Mouse (Mus musculus): ENCODE measurements around the gene Srxn1. TPM values are rescaled to one million over a fixed set of nuclear protein-coding genes. Genes with fewer than 3 reads are reported as not detected.

Gene Srxn1
- total RNA-seq, 1 experiment from 2014 or later: 16.1 TPM

DNA sequence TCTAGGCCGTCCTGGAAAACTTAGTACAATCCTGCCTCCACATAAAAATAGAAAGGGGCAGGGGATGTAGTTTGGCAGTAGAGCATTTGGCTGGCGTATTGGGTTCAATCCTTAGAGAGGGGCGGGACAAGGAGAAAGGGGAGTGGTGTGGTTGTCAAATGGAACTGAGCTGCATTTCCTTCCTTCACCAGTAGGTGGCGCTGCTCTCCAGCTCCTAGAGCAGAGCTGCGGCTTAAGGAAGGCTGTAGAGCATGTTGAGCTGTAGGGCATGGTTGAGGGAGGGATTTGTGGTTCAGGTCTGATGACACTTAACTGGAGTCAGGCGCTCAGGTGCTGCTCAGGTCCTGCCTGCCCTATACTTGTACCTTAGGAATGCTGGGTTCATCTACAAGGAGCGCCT is 6.6 kb downstream of the Srxn1 start:
- ATAC-seq (replicated peaks; ENCODE audit: insufficient number of reproducible peaks, low FRiP score, low TSS enrichment, poor library complexity, severe bottlenecking): peak; percentile 89

DNA sequence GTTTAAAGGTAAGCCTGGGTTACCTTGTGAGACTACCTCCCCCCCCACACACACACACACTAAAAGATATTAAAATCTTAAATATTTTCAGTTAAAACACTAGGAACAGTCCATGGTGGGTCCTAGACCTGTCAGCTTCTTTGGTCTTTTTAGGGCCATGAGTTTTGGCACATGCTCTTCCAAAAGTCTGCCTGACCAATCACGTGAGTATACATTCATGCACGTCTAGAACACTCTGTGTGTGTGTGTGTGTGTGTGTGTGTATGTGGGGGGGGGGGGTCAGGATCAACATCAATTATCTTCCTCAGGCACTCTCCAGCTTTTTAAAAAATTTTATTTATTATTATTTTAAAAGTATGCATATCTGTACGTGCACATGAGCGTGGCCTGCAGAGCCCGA is 7.2 kb downstream of the Srxn1 start:
- ATAC-seq (replicated peaks; ENCODE audit: insufficient number of reproducible peaks, low FRiP score, low TSS enrichment, poor library complexity, severe bottlenecking): no peak

DNA sequence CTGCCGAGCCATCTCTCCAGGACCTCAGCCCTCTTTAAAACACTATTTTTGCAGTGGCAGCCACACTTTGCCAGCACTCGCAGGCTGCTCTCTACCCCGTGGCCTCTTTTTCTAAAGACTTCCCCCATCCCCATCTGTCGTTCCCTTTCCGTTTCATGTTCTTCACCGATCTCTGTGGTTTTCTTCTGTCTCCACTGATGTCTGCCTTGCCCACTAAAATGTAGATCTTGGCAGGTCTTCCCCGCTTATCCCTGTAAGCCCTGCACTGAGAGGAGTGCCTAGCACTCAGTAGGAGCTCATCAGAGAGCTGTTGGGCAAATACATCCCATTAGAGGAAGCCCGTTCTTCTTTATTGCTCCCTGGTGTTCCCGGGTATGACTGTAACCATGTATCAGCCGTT is 7.7 kb downstream of the Srxn1 start:
- no peak for ATAC-seq (replicated peaks; ENCODE audit: insufficient number of reproducible peaks, low FRiP score, low TSS enrichment, poor library complexity, severe bottlenecking)

DNA sequence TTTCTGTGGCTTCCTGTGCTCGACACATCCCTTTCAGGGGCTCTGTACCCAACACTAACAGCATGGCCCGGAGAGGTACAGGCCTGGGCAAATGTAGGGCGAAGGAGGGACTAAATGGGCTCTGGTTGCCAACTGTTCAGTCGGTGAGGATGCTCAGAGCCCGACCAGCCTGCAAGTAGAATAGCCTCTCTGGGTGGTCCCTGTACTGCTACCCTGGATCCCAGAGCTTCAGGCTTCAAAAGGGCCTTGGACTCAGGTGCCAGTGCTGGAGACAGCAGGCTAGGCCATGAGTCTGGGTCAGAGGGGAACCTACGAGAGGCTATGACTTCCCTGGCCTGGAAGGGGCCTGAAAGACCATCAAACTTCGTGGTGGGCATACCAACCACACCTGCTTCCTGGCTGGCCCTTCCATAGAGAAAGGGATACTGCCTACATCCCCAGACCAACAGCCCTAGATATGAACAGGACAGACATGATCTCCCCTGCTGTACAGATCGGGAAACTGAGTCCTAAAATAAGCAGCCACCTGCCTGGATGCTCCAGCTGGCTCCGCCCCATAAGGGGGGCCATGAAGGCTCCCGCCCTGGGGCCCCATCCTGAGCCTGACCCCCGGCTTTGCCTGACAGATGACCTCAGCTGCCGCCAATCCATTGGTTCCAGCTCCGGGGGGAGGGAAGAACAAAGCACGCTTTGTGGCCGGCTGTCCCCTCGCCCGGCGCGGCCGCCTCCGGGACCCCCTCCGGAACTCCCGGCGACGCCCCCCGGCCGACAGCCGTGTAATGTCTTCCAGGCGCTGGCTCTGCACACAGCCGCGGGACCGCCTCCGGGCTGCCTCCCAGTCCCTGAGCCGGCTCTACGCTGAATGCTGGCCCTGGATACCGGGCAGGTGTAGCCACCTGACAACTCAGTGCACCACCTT is 9.0 kb downstream of the Srxn1 start:
- no peak for ATAC-seq (replicated peaks; ENCODE audit: insufficient number of reproducible peaks, low FRiP score, low TSS enrichment, poor library complexity, severe bottlenecking)

DNA sequence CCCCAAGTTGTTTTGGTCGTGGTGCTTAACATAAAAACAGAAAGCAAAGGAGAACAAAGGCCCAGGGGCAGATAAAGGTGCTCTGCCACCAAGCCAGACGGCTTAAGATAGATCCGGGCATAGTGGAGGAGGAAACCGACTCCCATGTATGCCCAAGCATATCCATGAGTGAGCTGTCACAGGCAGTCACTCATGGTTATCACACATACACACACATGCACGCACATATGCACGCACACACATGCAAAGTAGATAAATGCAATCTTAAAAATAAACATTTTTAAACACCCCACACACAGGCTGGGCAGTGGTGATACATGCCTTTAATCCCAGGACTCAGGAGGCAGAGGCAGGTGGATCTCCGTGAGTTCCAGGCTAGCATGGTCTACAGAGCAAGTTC is 12.4 kb downstream of the Srxn1 start:
- no peak for ATAC-seq (replicated peaks; ENCODE audit: insufficient number of reproducible peaks, low FRiP score, low TSS enrichment, poor library complexity, severe bottlenecking)

DNA sequence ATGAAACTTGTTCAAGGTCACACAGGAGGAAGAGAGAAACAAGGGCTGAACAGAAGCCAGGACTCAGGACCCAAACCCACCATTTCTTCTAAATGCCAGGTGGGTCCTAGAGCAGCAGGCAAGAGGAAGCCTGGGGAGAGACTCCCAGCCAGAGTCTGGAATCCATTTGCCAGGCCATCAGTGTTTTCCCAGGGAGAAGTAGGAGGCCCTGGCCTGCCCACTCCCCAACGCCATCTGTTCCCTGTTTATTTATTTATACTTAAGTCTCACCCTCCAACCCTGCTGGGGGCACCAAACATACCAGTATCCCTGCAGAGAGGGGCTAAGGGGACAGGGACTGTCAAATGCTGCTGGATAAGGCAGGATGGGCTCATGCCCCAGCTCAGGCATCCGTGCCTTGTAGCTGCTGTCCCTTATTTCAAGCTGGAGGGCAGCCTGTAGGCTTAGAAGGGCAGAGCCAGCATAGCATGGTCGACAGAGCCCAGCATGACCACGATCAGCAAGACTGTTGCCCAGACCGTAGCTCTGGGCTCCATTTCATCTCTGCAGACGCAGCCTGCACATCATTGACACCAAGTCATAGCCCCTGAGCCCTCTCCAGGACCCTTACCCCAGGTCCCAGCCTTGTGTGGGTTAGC is 14.0 kb downstream of the Srxn1 start:
- no peak for ATAC-seq (replicated peaks; ENCODE audit: insufficient number of reproducible peaks, low FRiP score, low TSS enrichment, poor library complexity, severe bottlenecking)

DNA sequence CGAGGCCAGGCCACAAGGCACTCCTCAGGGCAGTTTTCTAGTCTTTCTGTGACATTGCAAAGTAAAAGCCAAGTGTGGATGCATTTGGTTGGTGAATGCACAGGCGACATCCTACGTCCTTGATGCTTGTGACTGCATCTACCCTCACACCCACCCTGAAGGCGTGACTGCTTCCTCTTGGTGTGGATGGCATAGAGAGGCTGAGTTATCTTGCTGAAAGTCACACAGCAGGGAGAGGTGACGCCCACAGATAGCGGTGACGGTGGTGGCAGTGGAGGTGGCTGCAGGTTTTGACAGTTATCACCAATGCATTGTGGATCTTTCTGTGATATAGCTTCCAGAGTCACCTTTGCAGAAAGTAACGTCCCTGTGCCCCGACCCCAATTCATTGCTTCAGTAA is 17.6 kb downstream of the Srxn1 start:
- no peak for ATAC-seq (replicated peaks; ENCODE audit: insufficient number of reproducible peaks, low FRiP score, low TSS enrichment, poor library complexity, severe bottlenecking)

DNA sequence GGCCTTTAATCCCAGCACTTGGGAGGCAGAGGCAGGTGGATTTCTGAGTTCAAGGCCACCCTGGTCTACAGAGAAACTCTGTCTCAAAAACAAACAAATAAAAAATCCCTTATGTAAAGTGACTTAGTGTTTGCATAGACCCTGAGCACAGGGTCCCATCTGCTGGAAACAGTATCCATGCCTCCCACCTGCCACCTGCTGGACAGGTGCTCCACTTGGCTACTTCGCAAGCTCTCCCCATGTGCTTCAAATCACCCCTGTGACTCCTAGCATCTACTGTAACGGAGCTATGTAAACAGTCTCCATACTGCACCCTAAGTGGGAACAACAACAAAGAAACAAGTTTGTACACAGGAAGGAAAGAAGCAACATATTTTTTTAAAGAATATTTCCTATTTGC is 23.3 kb downstream of the Srxn1 start:
- no peak for ATAC-seq (replicated peaks; ENCODE audit: insufficient number of reproducible peaks, low FRiP score, low TSS enrichment, poor library complexity, severe bottlenecking)

DNA sequence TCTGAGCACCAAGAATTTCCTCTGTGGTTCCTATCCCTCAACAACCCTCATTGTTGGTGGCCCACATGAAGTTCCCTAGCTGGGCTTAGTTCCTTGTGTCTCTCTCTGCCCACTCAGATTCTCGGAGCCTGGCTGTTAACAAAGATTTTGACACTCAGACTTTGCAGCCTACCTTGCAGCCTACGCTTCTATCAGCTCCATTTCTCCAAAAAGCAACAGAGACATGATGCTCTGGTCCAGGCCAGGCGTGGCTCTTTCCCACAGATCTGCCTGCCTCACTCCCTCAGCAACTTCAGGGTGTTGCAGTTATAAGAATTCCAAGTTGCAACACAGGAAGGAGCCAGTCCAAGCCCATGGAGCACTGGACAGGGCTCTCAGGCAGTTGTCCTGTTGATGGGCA is 24.5 kb downstream of the Srxn1 start:
- no peak for ATAC-seq (replicated peaks; ENCODE audit: insufficient number of reproducible peaks, low FRiP score, low TSS enrichment, poor library complexity, severe bottlenecking)

DNA sequence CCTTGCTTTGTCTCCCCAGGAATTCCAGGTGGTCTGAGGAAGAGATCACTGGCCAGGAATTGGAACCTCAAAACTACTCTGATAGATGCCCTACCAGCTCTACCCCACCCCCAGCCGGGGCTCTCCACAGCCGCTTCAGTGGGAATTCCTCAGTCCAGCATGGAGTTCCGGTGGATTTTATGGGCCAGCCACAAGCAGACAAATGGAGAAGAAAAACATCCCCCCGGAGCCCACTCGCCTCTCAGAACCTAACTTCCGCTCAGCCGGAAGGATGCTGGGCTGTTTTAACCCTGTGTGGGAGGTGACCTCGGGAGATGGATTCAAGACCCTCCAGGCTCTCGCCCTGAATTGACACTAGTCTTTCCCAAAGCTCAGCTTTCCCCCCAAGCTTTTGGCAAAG is 26.7 kb downstream of the Srxn1 start:
- no peak for ATAC-seq (replicated peaks; ENCODE audit: insufficient number of reproducible peaks, low FRiP score, low TSS enrichment, poor library complexity, severe bottlenecking)

DNA sequence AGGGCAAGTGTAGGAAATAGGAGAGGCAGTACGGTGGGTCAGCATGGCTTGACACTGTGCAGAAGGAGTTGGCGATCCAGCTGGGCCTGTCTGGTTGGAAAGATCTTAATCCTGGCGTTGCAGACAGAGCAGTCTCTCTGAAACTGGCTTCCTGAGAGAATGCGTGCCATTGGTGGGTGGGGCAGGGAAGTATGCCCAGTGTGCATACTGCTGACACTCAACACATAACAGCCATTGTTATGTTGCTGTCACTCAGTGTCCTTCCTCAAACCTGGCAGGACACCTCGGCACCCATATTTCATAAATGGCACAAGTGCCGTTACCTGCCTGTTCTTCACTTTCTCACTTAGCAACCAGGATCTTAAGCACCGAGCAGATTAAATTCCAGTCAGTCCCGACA is 27.4 kb downstream of the Srxn1 start:
- ATAC-seq (replicated peaks; ENCODE audit: insufficient number of reproducible peaks, low FRiP score, low TSS enrichment, poor library complexity, severe bottlenecking): no peak

DNA sequence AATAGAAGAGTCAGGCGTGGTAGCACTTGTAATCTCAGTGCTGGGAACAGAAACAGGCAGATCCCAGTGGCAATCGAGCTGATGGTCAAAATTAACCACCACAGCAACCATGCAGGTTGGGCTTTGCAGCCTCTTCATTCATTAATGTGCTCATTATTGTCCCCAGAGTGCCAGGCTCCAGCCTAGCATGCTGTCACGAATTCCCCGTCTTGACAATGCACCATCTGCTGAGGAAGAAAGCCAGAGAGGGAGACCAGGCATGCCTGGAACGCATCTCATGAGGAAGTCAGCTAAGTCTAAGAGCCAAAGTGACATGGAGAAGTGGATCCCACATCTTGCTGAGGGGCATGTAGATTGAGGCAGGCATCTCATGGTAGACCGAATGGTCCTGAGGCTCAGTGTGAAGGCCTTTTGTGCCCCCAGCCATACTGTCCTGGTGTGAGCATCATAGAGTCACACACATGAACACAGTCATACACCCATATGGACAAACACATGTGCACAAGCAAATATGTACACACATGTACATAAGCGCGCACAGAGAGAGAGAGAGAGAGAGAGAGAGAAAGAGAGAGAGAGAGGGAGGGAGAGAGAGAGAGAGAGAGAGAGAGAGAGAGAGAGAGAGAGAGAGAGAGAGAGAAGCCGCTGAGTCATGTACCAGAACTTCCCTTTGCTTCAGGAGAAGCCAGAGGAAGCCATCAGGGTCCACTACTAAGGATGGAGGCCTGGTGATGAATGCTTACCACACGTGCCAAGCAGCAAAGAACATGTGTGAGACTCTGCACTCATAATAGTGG is 34.1 kb downstream of the Srxn1 start:
- ATAC-seq (replicated peaks; ENCODE audit: insufficient number of reproducible peaks, low FRiP score, low TSS enrichment, poor library complexity, severe bottlenecking): no peak

DNA sequence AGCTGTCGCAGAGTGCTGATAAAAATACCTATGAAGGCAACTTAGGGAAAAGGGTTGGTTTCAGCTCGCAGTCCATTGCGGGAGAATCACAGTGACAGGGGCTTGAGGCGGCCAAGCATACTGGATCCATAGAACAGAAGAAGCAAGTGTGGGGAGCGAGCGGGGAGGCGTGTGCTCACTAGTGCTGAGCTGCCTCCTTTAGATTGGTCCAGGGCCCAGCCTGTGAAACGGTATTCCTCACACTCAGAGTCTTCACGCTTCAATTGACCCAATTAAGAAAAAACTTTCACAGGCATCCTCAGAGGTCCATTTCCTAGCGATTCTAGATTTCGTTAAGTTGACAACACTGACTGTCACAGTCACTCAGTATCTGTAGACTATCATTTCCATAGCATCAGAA is 35.6 kb downstream of the Srxn1 start:
- ATAC-seq (replicated peaks; ENCODE audit: insufficient number of reproducible peaks, low FRiP score, low TSS enrichment, poor library complexity, severe bottlenecking): no peak

DNA sequence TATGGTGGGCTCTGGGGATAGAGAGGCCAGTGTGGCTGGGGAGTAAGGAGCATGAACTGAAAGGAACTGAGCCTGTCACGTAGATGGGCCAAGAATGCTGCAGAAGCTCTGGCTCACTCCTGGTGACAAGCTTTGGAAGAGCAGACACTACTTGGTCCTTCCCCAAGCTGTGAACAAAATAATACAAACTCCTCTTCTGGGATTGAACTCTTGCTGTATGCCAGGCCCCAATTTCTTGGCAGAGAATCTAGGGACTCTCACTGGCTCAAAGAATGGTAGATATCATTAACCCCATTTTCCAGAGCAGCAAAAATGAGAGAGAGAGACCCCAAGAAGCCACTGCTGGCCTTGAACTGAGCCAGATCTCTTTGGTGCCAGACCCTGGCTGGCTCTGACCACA is 36.2 kb downstream of the Srxn1 start:
- no peak for ATAC-seq (replicated peaks; ENCODE audit: insufficient number of reproducible peaks, low FRiP score, low TSS enrichment, poor library complexity, severe bottlenecking)

DNA sequence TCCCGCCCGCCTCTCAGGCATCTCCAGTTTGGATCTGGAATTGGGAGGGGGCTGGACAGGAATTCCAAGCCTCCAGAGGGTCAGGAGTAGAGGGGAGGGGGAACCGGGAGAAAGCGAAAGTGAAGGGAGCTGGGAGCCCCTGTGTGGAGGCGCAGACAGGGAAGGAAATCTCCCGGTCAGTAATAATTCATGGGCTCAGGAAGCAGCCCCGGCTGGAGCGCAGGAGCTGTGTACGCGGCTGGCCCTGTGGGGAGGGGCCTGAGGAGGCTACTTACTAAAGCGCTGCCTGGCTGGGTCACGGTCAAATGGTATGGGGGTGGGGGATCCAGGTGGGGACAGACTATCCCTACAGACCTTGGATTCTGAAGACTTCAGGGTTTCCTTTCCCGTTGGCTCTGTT is 36.7 kb downstream of the Srxn1 start:
- no peak for ATAC-seq (replicated peaks; ENCODE audit: insufficient number of reproducible peaks, low FRiP score, low TSS enrichment, poor library complexity, severe bottlenecking)

DNA sequence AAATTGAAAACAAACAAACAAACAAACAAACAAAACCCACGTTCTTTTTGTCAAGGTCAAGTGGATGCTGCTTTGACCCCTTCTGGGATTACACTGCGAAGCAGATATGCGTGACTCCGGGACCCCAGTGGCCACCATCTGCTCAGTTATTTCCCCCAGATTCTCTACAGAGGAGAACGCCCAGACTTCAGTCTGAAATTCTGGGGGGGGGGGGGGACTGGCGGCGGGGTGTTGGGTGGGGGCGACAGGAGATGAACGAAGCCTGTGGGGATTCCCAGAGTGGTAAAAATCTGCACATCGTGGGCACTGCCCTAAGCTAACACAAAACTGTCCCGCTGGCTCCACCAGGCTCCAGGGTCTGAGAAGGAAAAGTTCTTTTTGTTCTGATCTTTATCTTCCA is 37.3 kb downstream of the Srxn1 start:
- no peak for ATAC-seq (replicated peaks; ENCODE audit: insufficient number of reproducible peaks, low FRiP score, low TSS enrichment, poor library complexity, severe bottlenecking)

DNA sequence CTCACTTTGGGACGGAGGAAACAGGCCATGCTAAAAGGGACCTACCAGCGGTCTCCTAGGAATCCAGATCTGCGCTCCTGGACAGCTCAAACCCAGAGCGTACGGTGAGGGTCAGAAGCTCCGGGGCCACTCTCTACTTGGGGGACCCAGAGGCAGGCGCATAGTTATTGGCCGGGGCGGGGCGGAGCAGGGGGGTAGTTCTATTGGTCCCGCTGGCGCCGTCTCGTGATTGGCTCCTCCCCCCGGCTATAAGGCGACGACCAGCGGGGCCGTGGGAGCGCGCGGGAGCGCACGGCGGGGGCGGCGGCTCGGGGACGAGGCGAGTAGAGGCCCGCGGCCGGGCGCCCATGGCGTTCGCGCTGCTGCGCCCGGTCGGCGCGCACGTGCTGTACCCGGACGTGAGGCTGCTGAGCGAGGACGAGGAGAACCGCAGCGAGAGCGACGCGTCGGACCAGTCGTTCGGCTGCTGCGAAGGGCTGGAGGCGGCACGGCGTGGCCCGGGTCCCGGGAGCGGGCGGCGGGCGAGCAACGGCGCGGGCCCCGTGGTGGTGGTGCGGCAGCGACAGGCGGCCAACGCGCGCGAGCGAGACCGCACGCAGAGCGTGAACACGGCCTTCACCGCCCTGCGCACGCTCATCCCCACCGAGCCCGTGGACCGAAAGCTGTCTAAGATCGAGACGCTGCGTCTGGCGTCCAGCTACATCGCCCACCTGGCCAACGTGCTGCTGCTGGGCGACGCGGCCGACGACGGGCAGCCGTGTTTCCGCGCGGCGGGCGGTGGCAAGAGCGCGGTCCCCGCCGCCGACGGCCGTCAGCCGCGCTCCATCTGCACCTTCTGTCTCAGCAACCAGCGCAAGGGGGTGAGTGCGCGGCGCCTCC is 38.2 kb downstream of the Srxn1 start, which contains the start of gene Tcf15:
Gene Tcf15, plus strand, starts transcription at position 283 of the 879 bp plus-strand sequence.
- ATAC-seq (replicated peaks; ENCODE audit: insufficient number of reproducible peaks, low FRiP score, low TSS enrichment, poor library complexity, severe bottlenecking): no peak

DNA sequence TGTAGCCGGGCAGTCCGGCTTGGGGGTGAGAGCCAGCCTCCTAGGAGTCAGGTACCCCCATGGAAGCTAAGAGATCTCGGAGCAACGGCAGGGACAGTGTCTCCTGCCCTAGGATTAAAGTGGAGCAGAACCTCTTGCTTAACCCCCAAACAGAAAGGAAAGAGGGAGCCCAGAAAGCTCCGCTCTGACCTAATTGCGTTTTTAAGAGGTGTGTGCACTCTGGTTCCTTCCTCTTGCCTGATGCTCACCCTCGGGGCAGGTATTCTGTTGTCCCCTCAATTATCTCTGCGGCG is 38.8 kb downstream of the Srxn1 start:
- ATAC-seq (replicated peaks; ENCODE audit: insufficient number of reproducible peaks, low FRiP score, low TSS enrichment, poor library complexity, severe bottlenecking): no peak

DNA sequence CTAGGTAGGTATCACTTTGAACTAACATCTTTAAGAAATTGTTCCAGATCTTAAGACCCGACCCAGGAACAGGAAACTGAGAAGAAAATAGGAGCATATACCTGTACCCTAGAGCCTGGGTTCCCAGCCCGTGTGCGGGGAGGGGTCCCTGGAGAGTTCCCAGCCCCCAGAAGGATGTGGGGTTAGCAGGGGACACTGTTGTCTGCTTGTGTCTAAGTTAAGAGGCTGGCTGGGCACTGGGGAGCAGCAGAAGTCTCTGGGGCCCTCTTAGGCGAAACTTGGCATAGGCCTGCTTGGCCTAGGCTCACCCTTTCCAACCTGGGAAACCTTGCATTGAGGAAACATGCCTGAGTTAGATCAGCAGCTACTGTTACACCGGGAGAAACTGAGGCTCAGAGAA is 39.2 kb downstream of the Srxn1 start:
- ATAC-seq (replicated peaks; ENCODE audit: insufficient number of reproducible peaks, low FRiP score, low TSS enrichment, poor library complexity, severe bottlenecking): no peak

Data from monocyte, adult 5-6 weeks (primary cell).